Mouse (Mus musculus) liver, embryonic 14.5 days (tissue): ENCODE data around the gene Cd52.

Source experiments
- CTCF ChIP-seq: IDR thresholded peaks from 2 replicates; pipeline ENCODE4 v1.5.1; 2016; ENCODE audit warnings: antibody characterized with exemption, low read depth, control low read depth
- EP300 ChIP-seq: IDR thresholded peaks from 2 replicates; pipeline ENCODE4 v1.6.1; 2016; ENCODE audit warnings: antibody characterized with exemption, low read depth

DNA sequence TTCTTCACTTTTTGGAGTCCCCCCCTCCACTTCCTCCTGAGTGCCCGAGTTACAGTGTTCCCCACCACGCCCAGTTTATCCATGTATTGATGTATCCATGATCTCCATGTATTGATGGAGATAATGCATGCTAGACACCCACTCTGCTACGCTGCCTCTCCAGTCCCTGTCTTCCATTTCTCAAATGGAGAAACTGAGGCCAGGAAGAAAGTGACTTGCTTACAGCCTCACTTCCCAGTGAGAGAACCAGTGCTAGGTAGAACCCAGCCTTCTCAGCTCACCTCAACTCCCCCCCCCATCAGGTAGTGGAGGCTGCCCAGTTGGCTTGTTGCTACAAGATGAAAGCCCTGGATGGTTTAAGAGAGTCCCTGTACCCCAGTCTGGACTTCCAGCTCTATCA lies 41.3 kb downstream of the Cd52 start, which contains the start of gene Zfp683:
- no peak for TF ChIP-seq CTCF
- TF ChIP-seq EP300: no peak
